Mouse (Mus musculus) mesoderm, embryonic 11.5 days (tissue): ENCODE measurements around the gene Xrcc5.
A peak's percentile ranks its signal among the peaks of the same experiment; 100 is the strongest.

Source experiments
- DNase-seq: peaks from one replicate; pipeline ENCODE4 v3.0.0-alpha.2; 2012; ENCODE audit warnings: low read depth, low spot score

Gene Xrcc5

GRCm38 (mm10) chr1:72307317-72307798 lies at the start of gene Xrcc5:
Gene Xrcc5 (plus strand): TSS chr1:72307421.
- peak; percentile 98 for DNase-seq

DNA sequence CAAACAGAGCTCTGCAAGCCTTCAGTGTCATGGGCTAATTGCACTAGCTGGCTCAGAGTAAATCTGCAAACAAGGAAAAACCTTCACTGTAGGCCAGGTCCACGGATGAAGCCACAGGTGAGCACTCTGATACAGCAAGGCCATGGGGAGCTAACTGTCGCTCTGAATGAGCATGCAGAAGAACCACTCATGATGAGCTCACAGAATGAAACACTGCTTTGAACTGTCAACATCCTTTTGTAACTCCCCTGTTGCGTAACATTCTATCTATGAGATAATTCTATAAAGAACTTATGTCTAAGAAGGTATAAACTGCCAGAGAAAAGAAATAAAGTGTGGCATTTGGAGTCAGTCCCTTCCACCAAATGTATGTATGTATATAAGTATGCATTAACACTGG lies 44.1 kb upstream of the Xrcc5 start:
- DNase-seq = no peak

DNA sequence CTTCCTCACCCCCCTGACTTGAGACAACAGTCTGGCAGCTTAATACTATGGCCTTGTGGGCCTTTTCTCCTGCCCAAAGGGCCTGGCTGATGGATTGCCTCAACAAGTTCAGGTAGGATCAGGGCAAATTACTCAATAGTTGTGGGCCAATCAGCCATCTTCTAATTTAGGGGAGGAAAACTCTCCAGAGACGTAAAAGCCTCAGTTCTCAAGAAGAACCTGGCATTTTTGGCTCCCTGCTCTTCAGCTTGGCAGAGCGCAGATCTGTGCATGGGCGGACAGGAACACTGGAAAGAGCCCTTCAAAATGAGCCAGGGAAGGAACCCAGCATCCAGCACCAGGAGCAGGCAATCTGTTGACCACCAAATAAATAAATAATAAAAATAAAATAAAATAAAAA lies 29.1 kb upstream of the Xrcc5 start:
- no peak for DNase-seq

DNA sequence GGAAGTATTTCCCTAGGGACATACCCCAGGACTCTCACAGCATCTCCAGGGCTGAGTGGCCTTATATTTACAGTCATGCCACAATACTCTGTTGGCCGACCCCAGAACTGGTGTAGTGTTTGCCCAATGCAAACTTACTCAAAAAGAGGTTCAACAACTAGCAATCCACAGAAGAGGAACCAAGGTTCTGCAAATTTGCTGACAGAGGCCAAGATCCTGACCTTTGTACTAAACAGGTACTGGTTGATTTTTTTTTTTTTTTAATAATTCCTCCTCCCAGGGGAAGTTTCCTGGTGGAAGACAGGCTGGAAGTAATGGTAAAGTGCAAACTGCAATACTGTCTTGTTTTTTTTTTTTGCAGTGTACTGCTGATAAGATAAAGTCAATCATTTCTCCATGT lies 24.6 kb upstream of the Xrcc5 start:
- no peak for DNase-seq

DNA sequence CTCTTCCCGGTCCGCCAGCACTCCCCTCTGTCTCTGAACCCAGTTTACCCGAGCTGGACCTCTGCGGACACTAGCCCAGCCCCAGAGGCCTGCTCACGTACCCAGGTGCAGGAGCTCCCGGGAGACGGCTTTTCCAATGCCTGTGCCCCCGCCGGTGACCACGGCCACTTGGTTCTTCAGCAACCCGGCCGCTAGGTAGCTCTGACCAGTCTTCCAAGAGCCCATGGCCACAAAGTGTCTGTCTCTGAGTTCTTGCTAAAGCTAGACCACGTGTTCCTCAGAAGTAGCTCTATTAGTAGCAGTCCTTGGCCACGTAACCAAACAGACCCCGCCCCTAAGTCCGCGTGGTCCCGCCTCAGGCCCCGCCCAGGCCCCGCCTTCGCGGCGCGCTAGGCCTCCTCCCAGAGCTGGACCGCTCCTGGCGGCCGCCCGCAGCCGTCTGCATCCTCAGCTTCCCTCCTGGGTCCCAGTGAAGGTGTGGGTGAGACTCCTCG lies 23.2 kb upstream of the Xrcc5 start, which contains the start of the genes Pecr and Tmem169:
Pecr (minus strand) TSS at position 323 of the 494 bp plus-strand sequence.
Tmem169 (plus strand) TSS at position 378 of the 494 bp plus-strand sequence.
- peak; percentile 93 for DNase-seq

DNA sequence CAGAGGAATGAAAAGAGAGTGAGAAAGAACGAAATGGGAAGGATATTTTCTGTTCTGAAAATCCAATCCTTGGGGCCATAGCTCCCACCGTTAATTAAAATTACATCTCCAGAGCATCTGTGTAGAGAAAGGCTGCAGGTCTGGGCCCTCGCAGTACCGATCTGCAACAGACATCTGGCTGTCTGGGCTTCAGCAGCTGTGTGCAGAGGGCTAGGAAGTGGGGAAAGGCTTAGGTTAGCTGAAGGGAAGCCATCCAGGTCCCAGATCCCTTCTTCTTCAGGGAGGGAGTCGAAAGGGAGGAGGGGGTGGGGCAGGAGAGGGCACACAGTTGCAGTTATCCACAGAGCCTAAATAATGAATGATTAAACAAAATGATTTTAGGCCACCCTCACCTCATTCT lies 22.7 kb upstream of the Xrcc5 start:
- DNase-seq = no peak

- peak; percentile 52 for DNase-seq
Measured at GRCm38 (mm10) chr1:72286904-72287303, 20.3 kb upstream of the Xrcc5 start.

DNA sequence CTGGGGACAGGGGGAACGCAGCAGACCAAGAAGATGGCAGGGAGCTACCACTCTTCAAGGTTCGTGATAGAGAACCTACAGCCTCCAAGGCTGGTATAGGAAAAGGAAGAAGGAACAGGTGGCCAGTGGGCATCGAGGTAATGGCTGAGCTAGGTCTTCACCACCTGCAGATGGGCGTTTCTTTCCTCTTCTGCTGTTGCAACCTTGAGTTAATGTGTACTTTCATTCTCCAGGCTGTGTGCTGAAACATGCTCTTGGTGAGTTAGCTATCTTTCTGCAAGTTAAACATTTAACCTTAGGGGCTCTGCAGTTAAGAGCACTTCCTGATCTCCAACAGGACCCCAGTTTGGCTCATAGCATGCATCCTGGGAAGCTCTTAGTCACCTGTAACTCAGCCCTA lies 19.3 kb upstream of the Xrcc5 start:
- DNase-seq = no peak

GRCm38 (mm10) chr1:72288527-72289150 lies 18.6 kb upstream of the Xrcc5 start:
- no peak for DNase-seq

DNA sequence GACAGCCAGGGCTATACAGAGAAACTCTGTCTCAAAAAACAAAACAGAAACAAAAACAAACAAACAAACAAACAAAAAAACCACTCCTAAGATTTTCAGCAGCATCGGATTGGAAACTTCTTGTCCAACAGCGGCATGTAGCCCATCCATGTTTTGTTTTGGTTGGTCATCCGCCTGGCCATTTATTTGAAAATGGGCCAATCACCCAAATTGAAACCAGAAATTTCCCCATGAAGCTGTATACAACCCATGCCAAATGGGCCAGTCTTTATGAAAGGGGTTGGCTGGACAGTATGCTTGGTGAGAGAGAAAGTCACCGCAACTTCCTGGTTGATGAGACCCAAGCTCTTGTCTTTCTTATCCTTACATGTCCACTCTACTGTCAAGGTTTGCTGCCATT lies 16.3 kb upstream of the Xrcc5 start:
- DNase-seq = no peak

DNA sequence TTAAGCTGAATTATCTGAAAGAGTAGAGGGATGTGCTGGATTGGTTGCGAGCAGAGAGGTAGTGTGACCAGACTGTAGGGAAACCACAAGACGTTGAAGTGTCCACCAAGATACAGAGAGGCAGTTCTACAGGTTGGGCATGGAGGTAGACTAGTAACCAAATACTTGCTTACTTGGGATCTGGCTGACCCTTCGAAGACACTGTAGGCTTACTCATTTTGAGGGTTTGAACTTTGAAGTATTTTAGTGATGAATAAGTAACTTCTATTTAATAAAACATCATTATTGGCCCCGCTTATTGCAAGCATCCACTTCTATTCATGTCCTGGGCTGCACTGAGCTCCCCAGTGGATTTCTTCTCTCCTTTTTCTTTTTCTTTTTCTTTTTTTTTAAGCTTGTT lies 15.8 kb upstream of the Xrcc5 start:
- DNase-seq = no peak

DNA sequence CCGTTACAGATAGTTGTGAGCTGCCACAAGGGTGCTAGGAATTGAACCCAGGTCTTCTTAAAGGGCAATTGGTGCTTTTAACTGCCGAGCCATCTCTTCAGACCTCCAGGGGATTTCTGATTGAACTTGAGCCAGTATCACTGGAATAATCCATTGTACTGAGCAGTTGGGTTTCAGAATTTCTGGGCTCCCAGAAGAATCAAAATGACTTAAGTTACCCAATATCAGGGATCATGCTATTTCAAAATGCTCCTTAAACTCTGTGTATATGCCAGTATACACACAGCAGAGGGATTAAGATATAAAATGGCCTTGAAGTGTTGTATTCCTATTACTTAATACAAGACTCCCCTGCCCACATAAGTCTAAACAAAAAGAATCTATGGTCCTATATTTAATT lies 15.3 kb upstream of the Xrcc5 start:
- DNase-seq = no peak

DNA sequence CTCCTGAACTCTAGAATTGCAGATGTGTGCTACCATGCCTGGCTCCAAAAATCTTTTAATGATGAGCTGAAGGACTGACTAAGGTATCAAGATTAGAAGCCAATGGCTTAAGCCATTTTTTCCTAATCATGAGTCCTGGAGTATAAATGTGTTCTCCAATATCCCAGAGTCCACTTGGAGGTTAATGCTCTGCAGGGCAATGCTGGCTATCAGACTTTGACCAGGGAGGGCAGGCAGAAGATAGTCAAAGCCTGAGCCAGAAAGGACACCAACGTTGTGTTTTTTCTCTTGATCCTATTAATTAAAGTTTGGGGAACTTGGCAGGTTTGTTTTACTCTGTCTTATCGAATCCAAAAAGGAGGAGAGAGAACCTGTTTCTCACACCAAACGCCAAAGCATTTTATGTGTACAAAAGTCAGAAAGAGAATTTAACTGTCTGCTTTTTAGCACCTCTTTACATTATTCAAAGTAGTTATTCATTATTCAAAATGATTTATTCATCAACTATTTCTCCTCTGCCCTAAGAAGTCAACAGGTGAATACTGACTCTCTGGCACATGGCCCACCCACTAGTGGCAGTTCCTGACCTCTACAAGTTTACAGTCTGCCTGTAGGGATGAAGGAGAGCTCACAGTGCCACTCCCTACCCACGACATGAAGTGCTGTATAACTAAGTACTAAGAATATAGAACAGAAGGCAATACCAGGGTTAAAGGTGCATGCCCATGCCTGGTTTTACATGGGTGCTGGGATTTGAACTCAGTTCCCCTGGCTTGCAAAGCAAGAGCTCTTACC lies 13.2 kb upstream of the Xrcc5 start:
- no peak for DNase-seq

DNA sequence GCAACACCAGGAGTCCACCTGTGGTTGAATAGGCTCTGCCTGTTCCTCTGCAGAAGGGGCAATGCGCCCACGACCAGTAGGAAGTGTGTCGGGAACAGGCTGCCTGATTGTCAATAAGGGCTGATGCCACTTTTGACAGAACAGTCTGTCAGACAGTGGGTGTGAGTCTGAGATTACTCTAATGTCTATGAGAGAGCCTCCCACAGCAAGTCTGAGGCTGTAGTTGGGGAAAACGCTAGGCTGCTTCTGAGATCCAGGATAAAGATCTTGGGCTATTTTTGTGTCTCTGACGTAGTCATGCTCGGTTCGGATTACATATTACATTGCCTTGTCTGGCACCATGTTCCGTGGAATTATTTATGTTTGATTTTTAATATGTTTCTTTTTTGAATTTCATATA lies 11.5 kb upstream of the Xrcc5 start:
- DNase-seq = no peak

DNA sequence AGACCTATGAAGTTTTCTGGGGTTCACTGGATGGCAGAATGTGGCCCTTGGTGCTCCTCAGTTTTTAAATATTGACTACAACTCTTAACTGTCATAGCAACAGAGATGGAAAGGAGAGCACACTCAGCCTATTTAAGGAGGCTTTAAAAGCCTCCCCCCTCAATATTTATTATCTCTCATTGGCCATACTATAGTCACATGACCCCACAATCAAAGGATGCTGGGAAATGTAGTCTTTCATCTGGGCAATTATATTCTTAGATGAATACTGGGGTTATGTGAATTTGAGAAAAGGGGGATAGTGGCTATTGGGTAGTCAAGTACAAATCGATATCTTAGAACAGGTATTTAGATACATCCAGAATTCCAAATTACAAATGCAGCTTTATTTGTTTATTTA lies 5.4 kb upstream of the Xrcc5 start:
- DNase-seq = no peak

DNA sequence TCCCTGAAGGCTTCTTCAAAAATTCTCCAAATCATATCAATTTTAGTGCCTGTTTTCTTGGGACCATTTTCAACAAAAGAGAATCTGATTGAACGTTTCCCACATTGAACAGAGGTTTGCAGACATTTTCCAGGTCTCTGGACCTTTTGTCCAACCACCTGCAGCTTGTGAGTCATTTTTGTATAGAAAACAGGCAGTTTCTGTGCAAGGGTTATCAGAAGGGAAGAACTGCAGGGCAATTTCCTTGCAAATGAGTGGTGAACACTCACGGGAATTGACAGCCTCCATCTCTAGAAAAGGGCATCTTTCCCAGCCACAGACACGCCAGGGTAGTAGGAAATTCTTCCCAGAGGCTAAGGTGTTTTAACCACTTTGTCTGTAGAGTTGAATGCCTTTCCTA lies 980 bp upstream of the Xrcc5 start:
- no peak for DNase-seq

GRCm38 (mm10) chr1:72306679-72307181 lies 491 bp upstream of the Xrcc5 start:
- DNase-seq = no peak

- no peak for DNase-seq
Measured at GRCm38 (mm10) chr1:72308919-72309318, 1.7 kb downstream of the Xrcc5 start.

- peak; percentile 80 for DNase-seq
Measured at GRCm38 (mm10) chr1:72309744-72310424, 2.7 kb downstream of the Xrcc5 start.

DNA sequence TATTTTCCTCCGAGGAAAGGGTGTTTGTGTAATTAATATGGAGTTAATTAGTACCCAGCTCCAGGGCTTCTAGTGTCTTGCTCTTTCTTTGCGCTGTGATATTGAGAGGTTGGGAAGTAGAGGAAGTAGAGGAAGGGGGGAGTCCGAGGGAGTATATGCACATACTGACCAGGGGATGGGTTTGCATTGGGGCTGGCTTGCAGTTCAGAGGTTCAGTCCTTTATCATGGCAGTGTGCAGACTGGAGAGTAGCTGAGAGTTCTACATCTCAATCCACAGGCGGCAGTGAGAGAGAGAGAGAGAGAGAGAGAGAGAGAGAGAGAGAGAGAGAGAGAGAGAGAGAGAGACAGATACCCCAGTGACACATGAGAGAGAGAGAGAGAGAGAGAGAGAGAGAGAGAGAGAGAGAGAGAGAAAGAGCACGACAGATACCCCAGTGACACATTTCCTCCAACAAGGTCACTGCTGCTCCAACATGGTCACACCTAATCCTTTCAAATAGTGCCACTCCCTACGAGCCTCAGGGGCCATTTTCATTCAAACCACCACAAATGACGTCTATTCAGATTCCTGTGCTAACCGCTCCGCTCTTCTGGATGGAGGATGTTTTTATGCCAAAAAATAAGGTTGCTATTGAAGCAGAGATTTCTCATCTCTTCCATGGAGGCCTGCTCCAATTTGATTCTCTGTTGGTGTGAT lies 5.6 kb downstream of the Xrcc5 start:
- no peak for DNase-seq

DNA sequence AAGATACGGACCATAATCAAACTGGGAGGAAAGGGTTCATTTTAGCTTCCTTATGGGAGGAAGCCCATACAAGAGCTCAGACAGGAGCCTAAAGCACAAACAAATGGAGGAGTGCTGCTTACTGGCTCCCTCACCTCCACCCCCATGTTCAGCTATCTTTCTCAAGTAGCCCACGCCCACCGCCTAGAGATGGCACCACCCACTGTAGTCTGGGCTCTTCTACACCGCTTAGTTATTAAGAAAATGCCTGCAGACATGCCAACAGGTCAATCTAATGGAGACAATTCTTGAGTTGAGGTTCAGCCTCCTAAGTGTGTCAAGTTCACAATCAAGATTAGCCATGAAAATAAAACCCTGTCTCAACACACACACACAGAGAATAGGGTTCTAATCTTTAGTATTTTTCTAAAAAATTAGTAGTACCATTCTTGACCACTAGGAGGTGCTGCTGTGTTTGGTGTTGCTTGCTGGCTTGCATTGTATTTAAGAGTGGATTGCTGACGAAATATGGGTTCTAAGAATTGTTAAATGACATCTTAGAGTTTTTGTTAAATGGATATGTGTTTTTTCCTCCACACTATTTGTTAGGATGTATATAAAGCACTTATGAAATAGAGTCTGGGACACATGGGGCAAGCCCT lies 6.3 kb downstream of the Xrcc5 start:
- DNase-seq = peak; percentile 54
